Mouse (Mus musculus): ENCODE data around the gene Igdcc4.

Igdcc4 gene

GRCm38 (mm10) chr9:65154692-65155455 lies 53.6 kb downstream of the Igdcc4 start:
- DNase-seq (ENCODE audit: inconsistent ontology term) = no peak

GRCm38 (mm10) chr9:65156604-65157003 lies 55.3 kb downstream of the Igdcc4 start:
- DNase-seq (ENCODE audit: inconsistent ontology term) = no peak

GRCm38 (mm10) chr9:65157631-65158030 lies 56.3 kb downstream of the Igdcc4 start:
- no peak for DNase-seq (ENCODE audit: inconsistent ontology term)

- no peak for DNase-seq (ENCODE audit: inconsistent ontology term)
These were observed 59.9 kb downstream of the Igdcc4 start for GRCm38 (mm10) chr9:65161188-65161587.

GRCm38 (mm10) chr9:65161881-65162280 lies 60.6 kb downstream of the Igdcc4 start:
- DNase-seq (ENCODE audit: inconsistent ontology term) = no peak

GRCm38 (mm10) chr9:65162711-65163639 lies 61.7 kb downstream of the Igdcc4 start:
- peak; percentile 48 for DNase-seq (ENCODE audit: inconsistent ontology term)

GRCm38 (mm10) chr9:65164870-65165269 lies 63.6 kb downstream of the Igdcc4 start:
- peak; percentile 41 for DNase-seq (ENCODE audit: inconsistent ontology term)

- no peak for DNase-seq (ENCODE audit: inconsistent ontology term)
These were observed 65.1 kb downstream of the Igdcc4 start for GRCm38 (mm10) chr9:65166386-65166785.

- no peak for DNase-seq (ENCODE audit: inconsistent ontology term)
These were observed 67.2 kb downstream of the Igdcc4 start for GRCm38 (mm10) chr9:65168534-65168933.

- no peak for DNase-seq (ENCODE audit: inconsistent ontology term)
These were observed 67.7 kb downstream of the Igdcc4 start for GRCm38 (mm10) chr9:65168952-65169351.

GRCm38 (mm10) chr9:65172654-65173053 lies 71.4 kb downstream of the Igdcc4 start:
- DNase-seq (ENCODE audit: inconsistent ontology term) = no peak

GRCm38 (mm10) chr9:65175234-65175938 lies 74.1 kb downstream of the Igdcc4 start:
- DNase-seq (ENCODE audit: inconsistent ontology term) = no peak

GRCm38 (mm10) chr9:65175939-65176871 lies 74.9 kb downstream of the Igdcc4 start:
- DNase-seq (ENCODE audit: inconsistent ontology term) = no peak

GRCm38 (mm10) chr9:65177497-65177896 lies 76.2 kb downstream of the Igdcc4 start:
- no peak for DNase-seq (ENCODE audit: inconsistent ontology term)

GRCm38 (mm10) chr9:65177912-65178311 lies 76.6 kb downstream of the Igdcc4 start:
- DNase-seq (ENCODE audit: inconsistent ontology term) = no peak

- DNase-seq (ENCODE audit: inconsistent ontology term) = peak; percentile 44
These were observed 77.3 kb downstream of the Igdcc4 start for GRCm38 (mm10) chr9:65178336-65179213.

GRCm38 (mm10) chr9:65179817-65180624 lies 78.7 kb downstream of the Igdcc4 start:
- DNase-seq (ENCODE audit: inconsistent ontology term) = no peak
